Mouse (Mus musculus): ENCODE measurements around the gene Neo1. TPM values are rescaled to one million over a fixed set of nuclear protein-coding genes. Genes with fewer than 3 reads are reported as not detected.

The Neo1 gene
- total and polyA plus RNA-seq, 2 experiments, result 4.4 to 9.3 TPM

GRCm38 (mm10) chr9:58849576-58850315 lies 186.5 kb downstream of the Neo1 start:
- Histone ChIP-seq H3K79me2 (ENCODE audit: control insufficient read depth, insufficient read depth, low read length) (no peaks in the 10 kb centered on the region), H3K4me1 (ENCODE audit: control insufficient read depth, insufficient read depth, low read length) (no peaks in the 10 kb centered on the region), H3K9ac (ENCODE audit: low read depth, low read length) (no peak overlapping the region), H3K4me3 (ENCODE audit: insufficient read depth, low read depth, low read length) (no peak overlapping the region), H3K27ac (replicated peaks; ENCODE audit: insufficient read depth, low read depth, low read length) (no peak overlapping the region), H3K36me3 (ENCODE audit: control insufficient read depth, insufficient read depth, low read length) (no peaks in the 10 kb centered on the region), H3K27me3 (ENCODE audit: control insufficient read depth, insufficient read depth, low read length) (no peaks in the 10 kb centered on the region)
- no peak for TF ChIP-seq CTCF (IDR thresholded peaks at IDR 0.05; ENCODE audit: low read depth, low read length)
- no peak for TF ChIP-seq POLR2A (IDR thresholded peaks at IDR 0.05; ENCODE audit: extremely low read depth, insufficient read depth, low read length)
- WGBS, result 82% methylated on average over 13 of the region's 13 CpGs
- DNase-seq (ENCODE audit: extremely low read depth, low read depth, low spot score), result no peak

DNA sequence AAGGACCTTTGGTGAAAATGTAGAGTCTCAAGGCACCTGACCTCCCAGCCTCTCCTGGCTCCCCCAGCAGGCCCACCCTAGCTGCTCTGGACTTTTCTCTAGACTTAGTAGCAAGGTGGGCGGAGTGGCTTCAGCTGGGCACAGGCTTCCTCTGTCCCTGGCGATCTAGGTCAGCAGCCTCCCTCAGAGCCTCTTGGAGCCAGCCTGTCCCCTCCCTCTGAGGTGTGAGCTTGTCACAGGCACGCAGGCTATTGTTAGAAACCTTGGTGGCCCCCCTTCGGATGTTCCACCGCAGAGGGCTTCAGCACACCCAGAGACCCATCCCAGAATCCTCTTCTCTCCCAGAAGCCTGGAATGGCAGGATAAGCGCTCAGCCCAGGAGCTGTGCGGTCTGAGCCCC lies 188.6 kb downstream of the Neo1 start:
- H3K79me2 ChIP-seq (ENCODE audit: control insufficient read depth, insufficient read depth, low read length), result no peaks in the 10 kb centered on the region
- TF ChIP-seq CTCF (IDR thresholded peaks at IDR 0.05; ENCODE audit: low read depth, low read length) (no peak), POLR2A (IDR thresholded peaks at IDR 0.05; ENCODE audit: extremely low read depth, insufficient read depth, low read length) (no peak)
- no peak overlapping the region for H3K27ac ChIP-seq (replicated peaks; ENCODE audit: insufficient read depth, low read depth, low read length)
- H3K27me3 ChIP-seq (ENCODE audit: control insufficient read depth, insufficient read depth, low read length), result no peaks in the 10 kb centered on the region
- no peaks in the 10 kb centered on the region for H3K4me1 ChIP-seq (ENCODE audit: control insufficient read depth, insufficient read depth, low read length)
- no peak overlapping the region for H3K4me3 ChIP-seq (ENCODE audit: insufficient read depth, low read depth, low read length)
- H3K9ac ChIP-seq (ENCODE audit: low read depth, low read length), result no peak overlapping the region
- no peak for DNase-seq (ENCODE audit: extremely low read depth, low read depth, low spot score)
- 70% methylated on average over 7 of the region's 7 CpGs for WGBS
- no peaks in the 10 kb centered on the region for H3K36me3 ChIP-seq (ENCODE audit: control insufficient read depth, insufficient read depth, low read length)

GRCm38 (mm10) chr9:58847008-58847407 lies 189.2 kb downstream of the Neo1 start:
- 48% methylated on average over 3 of the region's 3 CpGs for WGBS
- H3K4me3 ChIP-seq (ENCODE audit: insufficient read depth, low read depth, low read length), result no peak overlapping the region
- H3K27ac ChIP-seq (replicated peaks; ENCODE audit: insufficient read depth, low read depth, low read length), result no peak overlapping the region
- no peaks in the 10 kb centered on the region for H3K27me3 ChIP-seq (ENCODE audit: control insufficient read depth, insufficient read depth, low read length)
- no peak overlapping the region for H3K9ac ChIP-seq (ENCODE audit: low read depth, low read length)
- H3K36me3 ChIP-seq (ENCODE audit: control insufficient read depth, insufficient read depth, low read length), result no peaks in the 10 kb centered on the region
- H3K4me1 ChIP-seq (ENCODE audit: control insufficient read depth, insufficient read depth, low read length), result no peaks in the 10 kb centered on the region
- no peak for DNase-seq (ENCODE audit: extremely low read depth, low read depth, low spot score)
- TF ChIP-seq CTCF (IDR thresholded peaks at IDR 0.05; ENCODE audit: low read depth, low read length) (no peak), POLR2A (IDR thresholded peaks at IDR 0.05; ENCODE audit: extremely low read depth, insufficient read depth, low read length) (no peak)
- no peaks in the 10 kb centered on the region for H3K79me2 ChIP-seq (ENCODE audit: control insufficient read depth, insufficient read depth, low read length)

DNA sequence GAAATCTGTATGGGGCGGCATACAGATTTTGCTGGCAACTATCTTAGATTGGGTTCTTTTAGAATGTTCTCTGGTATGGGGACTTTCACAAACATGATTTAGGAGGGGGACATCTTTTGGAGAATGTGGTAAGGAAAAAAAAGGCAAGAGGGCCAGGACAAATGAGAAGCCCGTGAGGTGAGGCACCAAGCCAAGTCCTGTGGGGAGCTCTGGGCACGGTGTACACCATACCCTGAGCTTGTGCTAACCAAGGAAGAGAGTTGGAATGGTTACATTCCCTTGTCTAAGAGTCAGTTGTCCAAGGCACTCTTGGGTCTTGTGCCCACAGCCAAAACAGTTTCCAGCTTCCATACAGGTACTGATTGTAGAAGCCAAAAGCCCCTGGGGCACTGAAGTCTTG lies 191.6 kb downstream of the Neo1 start:
- no peak for DNase-seq (ENCODE audit: extremely low read depth, low read depth, low spot score)
- Histone ChIP-seq H3K36me3 (ENCODE audit: control insufficient read depth, insufficient read depth, low read length) (no peaks in the 10 kb centered on the region), H3K4me3 (ENCODE audit: insufficient read depth, low read depth, low read length) (no peak overlapping the region), H3K79me2 (ENCODE audit: control insufficient read depth, insufficient read depth, low read length) (no peaks in the 10 kb centered on the region), H3K27me3 (ENCODE audit: control insufficient read depth, insufficient read depth, low read length) (no peaks in the 10 kb centered on the region), H3K9ac (ENCODE audit: low read depth, low read length) (no peak overlapping the region), H3K4me1 (ENCODE audit: control insufficient read depth, insufficient read depth, low read length) (no peaks in the 10 kb centered on the region), H3K27ac (replicated peaks; ENCODE audit: insufficient read depth, low read depth, low read length) (no peak overlapping the region)
- TF ChIP-seq CTCF (IDR thresholded peaks at IDR 0.05; ENCODE audit: low read depth, low read length) (no peak), POLR2A (IDR thresholded peaks at IDR 0.05; ENCODE audit: extremely low read depth, insufficient read depth, low read length) (no peak)
- 88% methylated on average over 3 of the region's 3 CpGs for WGBS

- Histone ChIP-seq H3K27ac (replicated peaks; ENCODE audit: insufficient read depth, low read depth, low read length) (no peak overlapping the region), H3K27me3 (ENCODE audit: control insufficient read depth, insufficient read depth, low read length) (no peaks in the 10 kb centered on the region), H3K4me3 (ENCODE audit: insufficient read depth, low read depth, low read length) (no peak overlapping the region), H3K36me3 (ENCODE audit: control insufficient read depth, insufficient read depth, low read length) (no peaks in the 10 kb centered on the region), H3K79me2 (ENCODE audit: control insufficient read depth, insufficient read depth, low read length) (no peaks in the 10 kb centered on the region), H3K9ac (ENCODE audit: low read depth, low read length) (no peak overlapping the region), H3K4me1 (ENCODE audit: control insufficient read depth, insufficient read depth, low read length) (no peaks in the 10 kb centered on the region)
- peak; percentile 7 for DNase-seq (ENCODE audit: extremely low read depth, low read depth, low spot score)
- TF ChIP-seq POLR2A (IDR thresholded peaks at IDR 0.05; ENCODE audit: extremely low read depth, insufficient read depth, low read length), result no peak
- 0 out of 2 replicates have a peak, but pooled peaks have one; percentile 0 for TF ChIP-seq CTCF (IDR thresholded peaks at IDR 0.05; ENCODE audit: low read depth, low read length)
- WGBS, result 11% methylated on average over 6 of the region's 6 CpGs
Measured at GRCm38 (mm10) chr9:58841655-58842054, 194.6 kb downstream of the Neo1 start.

DNA sequence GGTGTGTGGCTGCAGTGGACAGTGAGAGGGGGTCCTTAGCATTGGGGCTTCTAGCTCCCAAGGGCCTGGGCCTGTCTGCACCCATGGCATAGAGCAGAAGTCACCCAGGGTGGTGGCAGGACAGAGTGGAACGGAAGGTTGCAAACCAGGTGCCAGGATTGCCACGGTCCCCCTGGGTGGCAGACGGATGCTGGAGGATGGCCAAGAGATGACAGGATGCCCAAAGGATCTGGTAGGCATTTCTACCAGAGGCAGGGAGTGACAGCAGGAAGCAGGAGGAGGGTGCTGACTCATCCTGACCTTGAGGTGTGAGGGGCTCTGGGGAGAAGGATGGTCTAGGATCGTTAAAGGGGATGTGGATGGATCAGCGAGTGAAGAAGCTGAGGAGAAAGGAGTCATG lies 197.7 kb downstream of the Neo1 start:
- WGBS, result 73% methylated on average over 5 of the region's 5 CpGs
- TF ChIP-seq CTCF (IDR thresholded peaks at IDR 0.05; ENCODE audit: low read depth, low read length) (no peak), POLR2A (IDR thresholded peaks at IDR 0.05; ENCODE audit: extremely low read depth, insufficient read depth, low read length) (no peak)

More for the DNA sequence above, 197.7 kb downstream of the Neo1 start:
- DNase-seq (ENCODE audit: extremely low read depth, low read depth, low spot score), result no peak
- Histone ChIP-seq H3K36me3 (ENCODE audit: control insufficient read depth, insufficient read depth, low read length) (no peaks in the 10 kb centered on the region), H3K4me1 (ENCODE audit: control insufficient read depth, insufficient read depth, low read length) (no peaks in the 10 kb centered on the region), H3K79me2 (ENCODE audit: control insufficient read depth, insufficient read depth, low read length) (no peaks in the 10 kb centered on the region), H3K9ac (ENCODE audit: low read depth, low read length) (no peak overlapping the region), H3K27ac (replicated peaks; ENCODE audit: insufficient read depth, low read depth, low read length) (no peak overlapping the region), H3K27me3 (ENCODE audit: control insufficient read depth, insufficient read depth, low read length) (no peaks in the 10 kb centered on the region), H3K4me3 (ENCODE audit: insufficient read depth, low read depth, low read length) (no peak overlapping the region)

All from liver, adult 2 months (tissue).